Mouse (Mus musculus): ENCODE measurements around the gene Prtn3.
A peak's percentile ranks its signal among the peaks of the same experiment; 100 is the strongest.

The Prtn3 gene

DNA sequence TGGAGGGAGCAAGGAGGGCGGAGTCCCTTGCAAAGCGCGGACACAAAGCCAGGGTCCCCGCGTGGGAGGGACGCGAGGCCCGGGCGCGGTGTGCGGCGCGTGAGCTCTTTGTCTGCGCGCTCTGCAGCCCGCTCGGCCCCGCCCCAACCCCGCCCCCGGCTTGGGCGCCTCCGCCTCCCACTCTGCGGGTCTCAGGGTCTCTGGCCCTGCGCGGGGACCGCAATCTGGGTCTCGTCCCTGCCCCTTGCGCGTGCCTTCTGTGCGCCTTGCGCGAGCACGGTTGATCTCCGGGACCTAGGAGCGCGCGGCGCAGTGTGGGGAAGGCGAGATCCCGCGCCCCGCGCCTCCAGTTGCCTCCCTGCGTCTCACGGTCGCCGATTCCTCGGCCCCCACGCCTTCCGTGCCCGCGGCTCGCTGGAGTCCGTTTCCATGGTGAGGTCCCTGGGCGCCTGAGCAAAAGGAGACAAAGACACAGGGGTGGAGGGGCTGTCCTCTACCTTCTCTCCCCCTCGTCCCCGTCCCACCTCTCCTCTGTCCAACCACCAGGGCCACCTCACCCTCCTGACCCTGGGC is at the start of gene Prtn3, which contains the start of gene Plppr3:
Gene Prtn3 (plus strand): TSS at position 187 of the 573 bp plus-strand sequence.
Gene Plppr3 (minus strand): TSS at position 345 of the 573 bp plus-strand sequence.
- peak; percentile 91 for DNase-seq

DNA sequence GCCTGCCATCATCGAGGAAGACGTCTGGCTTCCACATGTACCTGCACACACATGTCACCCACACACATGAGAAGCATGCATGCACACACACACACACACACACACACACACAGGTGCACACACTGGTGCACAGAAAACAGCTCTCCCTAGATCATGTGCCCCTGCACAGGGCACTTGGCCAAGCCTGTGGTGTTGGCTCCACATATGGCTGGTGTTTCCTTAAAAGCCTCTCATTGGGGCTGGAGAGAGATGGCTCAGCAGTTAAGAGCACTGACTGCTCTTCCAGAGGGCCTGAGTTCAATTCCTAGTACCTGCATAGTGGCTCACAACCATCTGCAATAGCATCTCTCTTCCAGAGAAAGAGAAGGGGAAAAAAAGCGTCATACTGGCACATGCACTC is 42.7 kb upstream of the Prtn3 start:
- no peak for DNase-seq

DNA sequence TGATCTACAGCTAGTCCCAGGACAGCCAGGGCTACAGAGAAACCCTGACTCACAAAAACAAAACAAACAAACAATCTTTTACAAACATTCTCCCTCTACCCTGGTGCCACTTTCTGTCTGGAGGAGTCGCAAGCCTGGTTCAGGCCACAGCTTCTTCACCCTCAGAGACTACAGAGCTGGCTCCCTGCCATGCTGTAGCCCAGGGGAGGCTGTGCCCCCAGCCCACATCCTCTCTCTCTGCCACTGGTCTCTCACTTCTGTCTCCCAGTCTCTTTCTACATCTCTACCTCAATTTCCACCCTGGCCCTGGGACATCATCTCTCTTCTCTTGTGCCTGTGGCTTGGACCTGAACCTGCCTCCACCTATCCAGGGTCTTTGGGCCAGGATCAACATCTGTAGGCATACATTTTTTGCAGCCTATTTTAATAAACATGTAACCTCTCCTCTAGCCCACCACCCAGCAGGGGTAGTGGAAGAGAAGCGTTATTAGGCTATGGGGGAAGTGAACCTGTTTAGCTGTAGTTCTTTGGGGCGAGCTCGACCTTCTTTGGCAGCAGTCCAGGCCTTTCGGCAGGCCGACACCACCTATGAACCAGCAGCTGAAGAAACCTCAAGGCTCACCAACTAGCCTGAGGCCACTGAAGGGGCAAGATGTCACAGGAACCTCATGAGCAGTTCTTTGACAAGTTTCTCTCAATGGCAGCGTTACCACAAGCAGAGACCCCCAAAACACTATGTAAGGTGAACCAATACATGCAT is 42.1 kb upstream of the Prtn3 start:
- DNase-seq: peak; percentile 86

DNA sequence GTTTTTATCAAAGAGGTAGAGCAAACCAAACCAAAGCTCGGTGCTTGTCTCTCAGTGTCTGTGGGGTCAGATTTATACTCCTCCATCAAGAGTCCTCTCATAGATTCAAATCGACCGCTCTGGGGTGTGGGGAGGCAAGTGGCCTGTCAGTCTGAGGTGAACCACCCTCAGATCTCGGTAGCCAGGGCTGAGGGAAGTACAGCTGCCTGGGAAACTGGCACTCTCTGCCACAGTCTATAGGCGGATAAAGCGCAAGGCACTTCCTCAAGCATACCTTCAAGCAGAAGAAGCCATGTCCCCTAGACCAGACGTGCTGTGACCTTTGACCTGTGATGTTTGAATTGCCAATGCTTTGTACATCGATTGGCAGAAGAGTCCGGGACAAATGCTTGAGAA is 41.5 kb upstream of the Prtn3 start:
- peak; percentile 80 for DNase-seq

DNA sequence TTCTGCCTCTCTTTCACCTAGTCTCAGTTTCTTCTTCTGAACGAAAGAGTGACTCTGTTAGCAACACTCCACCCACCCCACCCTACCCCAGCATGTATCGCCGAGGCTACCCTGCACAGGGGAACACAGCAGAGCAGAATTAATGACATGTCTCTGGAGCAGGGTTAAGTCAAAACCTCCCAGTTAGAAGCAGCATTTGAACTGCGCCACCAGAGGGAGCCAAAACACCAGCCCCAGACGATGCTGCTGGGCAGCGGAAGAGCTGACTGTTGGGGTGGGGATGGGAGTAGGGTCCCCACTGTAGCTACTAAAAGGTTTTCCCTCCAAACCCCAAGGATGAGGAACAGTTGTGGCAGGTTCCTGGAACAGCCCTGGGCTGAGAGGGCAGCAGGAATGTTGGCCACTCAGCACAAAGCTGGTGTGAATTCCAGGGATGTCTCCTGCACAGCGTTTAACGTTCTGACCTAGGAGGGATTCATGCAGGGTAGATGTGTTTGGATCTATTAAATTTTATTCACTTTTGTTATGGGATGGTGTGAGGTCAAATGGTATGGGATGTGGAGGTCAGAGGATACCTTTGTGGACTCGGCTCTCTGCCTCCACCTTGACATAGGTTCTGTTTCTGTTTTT is 39.4 kb upstream of the Prtn3 start:
- DNase-seq: peak; percentile 96

DNA sequence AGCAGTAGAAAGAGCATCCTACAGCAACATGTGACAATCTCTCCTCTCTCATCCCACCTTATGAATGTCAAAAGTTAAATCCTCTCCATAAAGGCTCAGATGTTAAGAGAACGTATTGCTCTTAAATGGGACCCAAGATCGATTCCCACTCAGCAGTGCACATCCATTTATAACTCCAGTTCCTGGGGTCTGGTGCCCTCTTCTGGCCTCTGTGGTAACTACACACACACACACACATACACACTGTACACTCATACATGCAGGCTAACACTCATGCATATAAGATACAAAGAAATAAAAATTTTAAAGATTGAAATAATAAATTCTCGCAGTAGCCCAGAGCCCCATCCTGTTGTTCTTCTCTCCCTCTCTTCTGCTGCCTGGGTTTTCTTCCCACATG is 37.4 kb upstream of the Prtn3 start:
- no peak for DNase-seq

DNA sequence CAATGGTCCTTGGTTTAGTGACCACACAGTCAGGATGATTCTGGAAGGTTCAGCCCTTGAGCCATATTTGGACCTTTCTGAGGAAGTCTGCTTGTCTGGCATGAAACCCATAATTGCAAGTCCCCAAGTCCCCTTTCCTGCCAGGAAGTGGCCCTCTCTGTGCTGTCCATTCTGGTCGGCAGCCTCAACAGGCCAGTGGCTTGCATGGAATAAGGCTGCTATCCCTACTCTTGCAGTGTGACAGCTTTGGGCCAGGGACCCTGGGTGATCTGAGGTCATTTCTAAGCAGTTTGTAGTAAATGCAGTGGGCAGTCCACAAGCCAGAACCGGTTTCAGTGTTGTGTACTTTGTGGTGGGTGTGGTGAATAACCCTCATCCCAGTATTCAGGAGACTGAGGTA is 36.1 kb upstream of the Prtn3 start:
- DNase-seq: peak; percentile 94

DNA sequence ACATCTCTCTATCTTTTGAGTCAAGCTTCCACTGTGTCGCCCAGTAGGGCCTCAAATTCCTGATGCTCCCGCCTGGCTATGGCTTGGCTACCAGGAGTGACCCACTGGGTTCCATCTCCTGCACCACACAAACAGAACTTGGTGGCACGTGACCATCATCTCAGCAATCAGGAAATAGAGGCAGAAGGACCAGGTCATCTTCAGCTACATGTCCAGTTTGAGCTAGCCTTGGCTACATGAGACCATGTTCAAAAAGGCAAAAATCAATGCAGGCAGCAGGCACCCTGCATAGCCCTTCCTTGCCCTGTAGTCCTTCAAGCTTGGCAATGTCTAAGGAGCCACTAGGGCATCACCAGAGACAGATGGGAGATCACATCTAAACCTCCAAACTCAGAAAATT is 34.2 kb upstream of the Prtn3 start:
- DNase-seq: peak; percentile 91

DNA sequence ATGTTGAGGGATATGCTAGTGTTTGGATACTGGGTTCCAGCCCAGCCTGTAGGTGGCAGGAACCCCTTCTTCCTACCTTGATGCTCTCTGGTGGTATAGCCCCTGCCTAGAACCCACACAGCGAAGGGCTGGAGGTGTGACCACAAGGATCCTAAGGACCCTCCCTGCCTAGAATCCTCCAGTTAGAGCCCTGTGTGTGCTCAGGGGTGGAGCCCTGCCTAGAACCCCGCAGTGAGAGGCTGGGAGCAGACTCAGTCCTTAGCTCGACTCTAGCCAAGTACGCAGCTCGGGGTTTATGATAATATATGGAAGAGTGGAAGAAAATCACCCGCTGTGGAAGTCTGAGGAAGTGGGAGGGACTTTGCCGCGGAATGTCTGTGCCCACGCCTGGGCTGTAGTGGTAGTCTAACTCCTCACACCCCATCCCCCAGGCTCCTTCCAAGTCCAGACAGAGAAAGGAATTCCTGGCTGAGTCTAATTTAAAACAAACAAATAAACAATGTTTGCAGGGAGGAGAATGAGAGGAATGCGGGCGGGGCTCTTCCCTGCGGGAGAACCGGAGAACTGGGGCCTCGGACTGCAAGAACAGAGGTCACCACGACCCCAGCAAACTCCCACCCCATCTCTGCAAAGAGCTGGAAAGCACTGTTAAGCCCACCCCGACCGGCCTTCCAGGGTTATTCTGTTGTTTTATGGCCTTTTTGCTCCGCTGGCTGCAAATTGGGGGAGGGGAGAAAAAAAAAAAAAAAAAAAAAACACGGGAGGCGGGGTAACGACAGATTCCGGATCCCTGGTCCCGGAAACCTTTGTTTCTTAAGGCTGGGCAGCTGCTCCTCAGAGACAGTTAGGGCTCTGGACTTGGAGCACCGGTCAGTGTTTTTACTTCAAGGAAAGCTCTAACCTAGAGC is 33.4 kb upstream of the Prtn3 start:
- peak; percentile 98 for DNase-seq

DNA sequence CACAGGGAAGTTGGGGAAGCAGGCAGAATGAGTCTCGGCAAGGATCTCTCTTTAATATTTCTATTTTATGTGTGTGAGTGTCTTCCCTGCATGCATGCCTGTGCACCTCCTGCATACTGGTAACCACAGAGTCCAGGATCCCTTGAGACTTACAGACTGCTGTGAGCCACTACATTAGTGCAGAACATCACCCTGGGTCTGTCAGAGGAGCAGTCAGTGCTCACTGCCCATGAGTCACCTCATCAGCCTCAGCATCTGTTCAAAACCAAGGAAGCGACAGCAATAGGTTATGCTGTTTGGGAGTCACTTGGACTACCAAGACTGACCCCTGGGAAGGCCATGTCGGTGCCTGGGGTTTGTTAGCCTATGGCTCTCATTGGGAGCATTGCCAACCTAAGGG is 32.0 kb upstream of the Prtn3 start:
- DNase-seq: peak; percentile 91

DNA sequence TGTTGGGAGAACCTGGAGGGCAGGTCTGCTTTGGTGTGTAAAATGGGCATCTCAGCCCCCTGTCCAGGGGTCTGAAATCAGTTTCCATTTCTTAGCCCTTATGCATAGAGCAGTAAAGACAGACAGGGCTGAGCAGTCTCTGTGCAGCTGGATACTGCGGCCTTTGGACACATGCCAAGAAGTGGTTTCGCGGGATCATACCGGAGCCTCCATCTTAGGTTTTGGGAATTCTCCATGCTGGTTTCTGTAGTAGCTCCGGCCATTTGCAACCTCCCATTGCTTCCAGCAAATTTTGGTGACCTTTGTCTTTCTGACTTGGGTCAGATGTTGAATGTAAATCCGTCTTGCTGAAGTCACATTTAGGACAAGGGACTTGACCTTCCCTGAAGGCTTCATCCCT is 30.8 kb upstream of the Prtn3 start:
- peak; percentile 84 for DNase-seq

DNA sequence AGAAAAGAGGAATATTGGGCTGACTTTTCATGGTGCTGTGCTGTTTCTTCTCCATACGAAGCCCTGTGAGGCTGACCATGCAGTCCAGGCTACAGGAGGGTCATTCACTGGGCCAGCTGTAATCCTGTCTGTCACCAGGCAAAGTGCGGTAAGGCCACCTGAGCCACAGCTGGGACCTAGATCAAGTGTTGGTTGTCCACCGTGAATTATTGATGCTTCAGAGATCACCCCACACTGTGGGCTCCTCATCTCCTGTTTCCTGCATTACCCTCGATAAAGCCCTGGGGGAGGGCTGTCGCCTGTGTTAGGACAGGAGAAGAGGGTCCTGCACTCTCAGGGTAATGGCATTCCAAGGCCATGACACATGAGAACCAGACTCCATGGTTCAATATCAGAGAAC is 27.7 kb upstream of the Prtn3 start:
- no peak for DNase-seq

DNA sequence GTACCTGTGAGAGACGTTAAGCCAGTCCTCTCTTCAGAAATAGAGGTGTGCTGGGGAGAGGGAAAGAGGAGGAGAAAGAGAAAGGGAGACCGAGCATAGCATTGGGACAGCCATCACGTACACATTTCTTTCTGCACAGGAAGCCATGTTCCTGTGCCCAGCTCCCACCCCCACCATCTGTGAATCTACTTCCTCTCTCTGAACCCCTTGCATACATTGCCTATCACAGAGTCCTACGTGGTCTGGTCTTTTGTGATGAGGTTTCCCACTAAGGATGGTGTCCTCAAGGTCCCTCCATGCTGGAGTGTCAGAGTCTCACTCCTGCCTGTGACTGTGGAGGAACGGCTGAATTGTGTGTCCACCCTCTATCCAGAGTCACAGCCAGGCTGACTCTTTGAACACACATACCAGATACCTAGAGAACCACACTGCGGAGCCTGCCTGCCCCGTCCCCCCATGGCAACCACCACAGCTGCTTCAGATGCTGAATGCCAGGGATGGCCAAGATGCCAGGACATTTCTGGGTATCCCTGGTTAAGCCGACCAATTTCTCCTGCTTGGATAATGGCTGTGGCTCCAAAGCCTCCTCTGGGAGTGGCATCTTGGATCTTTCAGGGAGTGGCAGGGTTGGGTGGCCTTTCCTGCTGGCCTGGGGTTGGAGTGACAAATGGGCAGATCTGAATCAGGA is 24.2 kb upstream of the Prtn3 start:
- DNase-seq: no peak

DNA sequence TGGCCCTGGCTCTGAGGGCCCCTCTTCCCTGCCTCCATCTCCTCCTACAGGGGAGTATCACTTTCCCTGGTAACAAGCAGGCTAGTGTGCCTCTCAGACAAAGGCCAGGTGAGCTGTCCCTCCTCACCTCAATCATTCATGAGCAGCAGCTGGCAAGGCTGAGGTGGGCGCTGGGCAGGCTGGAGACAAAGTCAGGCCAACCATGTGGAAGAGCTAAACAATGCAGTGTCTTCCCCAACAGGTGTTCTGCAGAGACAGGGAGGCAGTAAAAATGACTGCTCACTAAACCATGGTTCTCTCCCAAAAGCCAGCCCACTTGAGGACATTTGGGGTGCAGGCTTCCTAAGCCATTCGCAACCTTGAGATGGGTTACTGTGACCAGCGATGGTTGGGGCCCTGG is 22.6 kb upstream of the Prtn3 start:
- no peak for DNase-seq

DNA sequence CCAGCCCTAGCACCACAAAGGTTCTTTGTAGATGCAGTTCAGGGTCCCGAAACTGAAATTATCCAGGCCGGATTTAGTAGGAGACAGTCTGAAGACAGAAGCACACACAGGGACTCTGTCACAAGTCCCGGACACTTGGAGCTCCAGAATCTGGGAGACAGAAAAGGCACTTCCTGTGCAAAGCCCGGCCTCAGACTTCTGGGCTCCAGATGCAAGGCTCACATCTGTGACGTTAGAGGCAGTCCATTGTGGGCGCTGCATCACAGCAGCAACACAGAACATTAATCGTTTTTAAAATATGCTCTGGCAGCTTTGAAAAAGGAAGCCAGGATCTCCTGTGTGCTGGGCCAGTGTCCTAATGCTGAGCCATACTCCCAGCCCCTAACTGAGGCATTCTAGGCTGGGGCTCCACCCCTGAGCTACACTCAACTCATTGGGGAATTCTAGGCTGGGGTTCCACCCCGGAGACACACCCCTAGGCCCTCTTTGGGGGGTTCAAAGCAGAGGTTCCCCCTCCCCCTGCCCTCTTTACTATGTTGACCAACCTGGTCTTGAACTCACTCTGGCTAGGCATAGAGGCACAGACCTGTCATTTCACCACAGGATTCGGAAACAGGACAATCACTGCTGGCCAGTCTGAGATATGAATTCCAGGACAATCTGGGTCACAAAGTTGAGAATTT is 22.0 kb upstream of the Prtn3 start:
- DNase-seq: peak; percentile 98

DNA sequence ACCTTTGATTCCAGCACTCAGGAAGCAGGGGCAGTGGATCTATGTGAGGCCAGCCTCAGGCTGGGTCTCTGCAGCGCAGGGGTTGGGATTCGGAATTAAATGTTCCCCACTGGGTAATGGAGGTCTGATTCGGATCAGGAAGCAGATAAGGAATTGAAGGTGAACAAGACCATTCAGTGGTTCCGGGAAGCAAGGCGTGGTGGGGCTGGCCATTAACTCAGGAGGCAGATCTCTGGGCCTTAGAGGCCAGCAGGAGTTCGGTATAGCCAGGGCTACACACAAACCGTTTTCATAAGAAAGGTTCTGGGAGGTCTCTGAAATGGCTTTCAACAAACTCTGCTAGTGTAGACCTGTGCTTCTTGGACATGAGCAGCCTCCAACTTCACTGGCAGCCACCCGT is 21.4 kb upstream of the Prtn3 start:
- DNase-seq: peak; percentile 95

DNA sequence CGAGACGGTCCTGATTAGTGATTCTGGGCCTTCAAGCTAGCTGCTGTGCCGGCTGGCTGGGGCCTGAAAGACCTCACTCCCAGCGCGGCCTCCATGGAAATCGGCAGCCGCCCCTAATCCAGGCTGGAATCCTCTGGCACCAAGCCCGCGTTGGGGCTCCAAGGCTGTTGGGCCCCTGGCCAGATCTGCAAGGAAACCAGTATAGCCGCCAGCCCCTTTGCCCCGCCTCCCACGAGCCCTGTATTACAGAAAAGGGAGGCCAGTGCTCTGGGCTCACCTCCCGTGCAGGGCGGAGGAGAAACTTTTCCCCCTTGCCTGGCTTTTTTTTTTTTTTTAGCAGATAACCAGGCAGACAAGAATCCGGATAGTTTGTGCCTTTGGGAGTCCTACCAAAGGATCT is 20.9 kb upstream of the Prtn3 start:
- DNase-seq: peak; percentile 99

DNA sequence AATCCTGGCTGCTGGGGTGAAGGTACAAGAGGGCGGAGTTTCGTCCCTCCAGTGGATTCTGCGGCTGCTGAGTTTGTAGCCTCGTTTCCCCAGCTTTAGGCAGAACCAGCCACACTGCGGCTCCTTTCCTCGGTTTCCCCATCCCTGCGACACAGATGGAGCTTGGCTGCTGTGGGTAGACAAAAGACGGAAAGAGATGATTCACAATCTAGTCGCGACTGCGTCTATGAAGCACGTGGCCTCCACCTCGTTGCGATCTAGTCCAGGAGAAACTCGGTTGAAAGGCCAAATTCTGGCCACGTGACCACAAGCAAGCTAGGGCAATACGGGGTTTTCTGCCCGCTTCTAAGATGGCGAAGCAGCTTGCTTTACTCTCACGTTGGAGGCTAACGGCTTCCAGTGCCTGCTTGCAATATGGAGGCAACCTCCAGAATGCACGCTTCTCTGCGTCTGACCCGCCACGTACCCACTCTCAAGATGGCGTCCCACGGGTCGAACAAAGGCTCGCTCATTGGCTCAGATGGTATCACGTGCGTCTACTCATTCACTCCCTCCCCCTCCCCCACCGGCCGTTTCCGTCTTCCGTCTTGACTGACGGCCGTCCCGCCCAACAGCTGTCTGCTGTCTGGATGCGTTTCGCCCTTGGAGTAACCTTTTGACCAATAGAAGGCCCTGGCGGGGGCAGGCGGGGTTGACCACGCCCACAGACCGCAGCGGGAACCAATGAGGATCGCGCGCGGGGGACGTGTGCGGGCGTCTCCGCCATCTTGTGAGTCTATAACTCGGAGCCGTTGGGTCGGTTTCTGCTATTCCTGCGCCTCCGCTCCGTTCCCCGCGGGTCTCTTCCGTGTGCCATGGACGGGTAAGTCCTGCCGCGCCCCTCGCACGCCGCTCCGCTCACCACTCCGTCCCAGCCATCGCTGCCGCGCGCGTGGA is 20.1 kb upstream of the Prtn3 start, which contains the start of gene Ptbp1:
Gene Ptbp1 (plus strand): TSS at position 568 of the 936 bp plus-strand sequence.
- peak; percentile 100 for DNase-seq

DNA sequence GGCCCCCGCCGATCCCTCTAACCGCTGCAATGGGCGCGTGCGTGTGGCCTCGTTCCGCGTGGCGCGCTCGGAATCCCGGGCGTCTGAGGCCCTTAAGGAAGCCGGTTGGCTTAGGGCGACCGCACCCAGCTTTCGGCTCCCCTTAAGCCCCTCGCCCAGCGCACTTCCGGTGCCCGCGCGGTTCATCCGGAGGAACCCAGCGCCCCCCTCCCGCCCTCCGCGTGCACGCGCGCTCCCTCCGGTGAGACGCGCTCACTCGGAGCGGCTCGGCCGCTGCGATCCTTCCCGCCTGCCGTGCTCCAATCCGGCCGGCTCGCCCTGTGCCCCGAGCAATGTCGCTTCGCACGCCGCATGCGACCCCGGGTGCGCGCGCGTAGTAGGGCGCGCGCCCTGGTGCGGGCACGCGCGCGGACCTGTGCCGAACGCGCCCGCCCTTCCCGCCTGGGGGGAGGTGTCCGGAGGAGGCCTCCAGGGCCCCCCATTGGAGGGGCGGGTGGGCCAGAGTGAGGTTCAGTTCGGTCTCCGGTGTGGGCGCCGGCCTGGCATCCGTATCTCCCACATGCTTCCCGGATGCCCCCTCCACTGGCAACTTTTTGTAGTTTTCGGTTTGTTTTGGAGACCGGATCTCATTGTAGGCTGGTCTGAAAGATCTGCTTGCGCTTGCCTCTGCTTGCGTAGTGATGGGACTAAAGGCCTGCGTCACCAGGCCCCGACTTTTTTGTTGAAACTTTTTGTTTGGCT is 19.3 kb upstream of the Prtn3 start:
- DNase-seq: peak; percentile 99

Data from heart, adult 11 months (tissue).